Mouse (Mus musculus) common myeloid progenitor, adult 5-6 weeks (primary cell): ENCODE measurements at regions not wholly inside any gene's neighbourhood (a gene's known extent, or its start where the extent isn't known, plus 50 kb on each side); places are given as distances from the start of the nearest gene placed in this dataset.

Experiments used
- ATAC-seq: replicated peaks from 2 replicates; pipeline ENCODE4 v1.8.0; 2016; ENCODE audit warnings: low read depth, mild to moderate bottlenecking, moderate TSS enrichment, inconsistent platforms; ENCODE audit not compliant: poor library complexity, severe bottlenecking

DNA sequence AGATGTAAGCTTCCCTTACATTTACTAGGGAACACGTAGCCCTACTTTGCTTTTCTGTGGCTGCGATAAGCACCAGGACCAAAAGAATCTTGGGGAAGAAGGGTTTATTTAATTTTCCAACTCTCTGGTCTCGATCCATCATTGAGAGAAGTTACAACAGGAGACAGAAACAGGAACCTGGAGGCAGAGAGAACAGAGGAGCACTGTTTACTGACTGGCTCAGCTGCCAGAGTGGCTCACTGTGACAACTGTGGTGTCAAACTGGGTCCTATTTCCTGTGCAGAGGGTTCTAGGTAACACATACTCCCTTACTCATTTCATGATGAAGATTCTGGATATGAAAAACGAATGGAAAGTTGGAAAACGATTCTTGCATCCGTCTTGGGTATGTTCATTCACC, 125.7 kb upstream of the Meis1 start:
- ATAC-seq: no peak

DNA sequence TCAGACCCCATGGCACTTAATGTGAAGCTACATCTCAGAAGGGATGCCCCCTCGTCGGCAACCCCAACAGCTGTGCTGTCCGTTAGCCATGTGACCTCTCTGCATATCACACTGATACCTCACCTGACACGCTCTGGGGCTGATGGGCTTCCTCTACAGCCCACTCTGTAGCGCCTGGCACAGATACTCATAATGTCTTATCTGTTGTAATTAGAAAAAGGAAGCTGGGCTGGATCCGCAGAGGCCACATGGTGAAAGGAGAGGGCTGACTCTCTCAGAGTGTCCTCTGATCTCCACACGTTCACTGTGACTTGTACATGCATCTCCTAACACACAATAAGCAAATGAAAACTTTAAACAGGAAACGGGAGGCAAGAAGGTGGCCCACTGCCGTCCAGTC, 126.5 kb upstream of the Meis1 start:
- ATAC-seq: peak; percentile 47; the same call in 1 of the 2 replicates

DNA sequence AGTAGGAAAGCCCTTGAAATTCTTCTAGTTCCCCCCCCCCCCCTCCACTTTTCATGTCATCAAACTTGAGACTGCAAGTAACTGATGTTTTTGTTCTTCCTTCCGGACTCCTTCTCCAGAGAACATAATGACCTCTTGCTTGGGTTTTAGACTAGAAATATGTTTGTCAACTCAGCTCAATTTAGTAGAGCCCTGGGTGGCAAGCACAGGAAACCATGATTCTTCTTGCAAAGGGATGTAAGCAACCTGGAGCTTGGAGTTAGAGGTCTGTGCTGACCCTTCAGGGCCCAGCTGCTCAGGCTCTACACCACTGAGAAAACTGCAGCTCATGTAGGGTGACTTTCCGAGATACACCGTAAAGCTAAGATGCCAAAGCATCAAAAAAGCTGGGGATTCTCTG, 127.2 kb upstream of the Meis1 start:
- ATAC-seq: no peak

DNA sequence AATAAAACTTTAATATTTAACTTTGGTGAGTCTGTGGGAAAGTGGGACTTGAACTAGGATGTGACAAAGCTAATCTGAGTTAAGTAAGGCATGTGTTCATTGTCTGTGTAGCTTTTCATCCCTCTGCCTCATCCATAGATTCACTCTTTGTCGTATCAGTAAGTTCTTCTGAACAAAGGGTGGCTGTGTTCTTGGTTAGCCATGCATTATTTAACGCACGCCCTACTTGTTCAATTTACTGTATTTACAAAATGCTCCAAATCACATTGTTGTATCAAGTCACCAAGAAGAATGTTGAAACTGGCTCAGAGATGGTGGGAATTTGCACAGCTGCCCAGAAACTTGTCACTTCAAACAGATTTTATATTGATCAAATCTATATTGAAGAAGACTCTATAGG, 132.2 kb upstream of the Meis1 start:
- ATAC-seq: no peak

DNA sequence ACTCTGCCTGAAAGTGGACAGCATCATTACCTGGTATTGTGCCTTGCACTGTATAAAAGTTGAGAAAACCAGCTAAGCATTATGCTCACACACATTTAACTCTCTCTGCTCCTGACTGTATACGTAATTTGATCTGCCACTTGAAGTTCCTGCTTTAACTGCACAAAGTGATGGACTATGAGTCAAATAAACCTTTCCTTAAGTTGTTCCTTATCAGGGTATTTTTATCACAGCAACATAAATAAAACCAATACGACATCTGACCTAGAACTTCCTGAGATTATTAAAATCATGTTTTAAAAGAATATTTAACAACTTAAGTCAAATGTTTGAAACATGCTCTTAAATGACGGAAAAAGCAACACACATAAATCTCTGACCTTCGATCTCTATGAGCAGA, 134.9 kb upstream of the Meis1 start:
- no peak for ATAC-seq

DNA sequence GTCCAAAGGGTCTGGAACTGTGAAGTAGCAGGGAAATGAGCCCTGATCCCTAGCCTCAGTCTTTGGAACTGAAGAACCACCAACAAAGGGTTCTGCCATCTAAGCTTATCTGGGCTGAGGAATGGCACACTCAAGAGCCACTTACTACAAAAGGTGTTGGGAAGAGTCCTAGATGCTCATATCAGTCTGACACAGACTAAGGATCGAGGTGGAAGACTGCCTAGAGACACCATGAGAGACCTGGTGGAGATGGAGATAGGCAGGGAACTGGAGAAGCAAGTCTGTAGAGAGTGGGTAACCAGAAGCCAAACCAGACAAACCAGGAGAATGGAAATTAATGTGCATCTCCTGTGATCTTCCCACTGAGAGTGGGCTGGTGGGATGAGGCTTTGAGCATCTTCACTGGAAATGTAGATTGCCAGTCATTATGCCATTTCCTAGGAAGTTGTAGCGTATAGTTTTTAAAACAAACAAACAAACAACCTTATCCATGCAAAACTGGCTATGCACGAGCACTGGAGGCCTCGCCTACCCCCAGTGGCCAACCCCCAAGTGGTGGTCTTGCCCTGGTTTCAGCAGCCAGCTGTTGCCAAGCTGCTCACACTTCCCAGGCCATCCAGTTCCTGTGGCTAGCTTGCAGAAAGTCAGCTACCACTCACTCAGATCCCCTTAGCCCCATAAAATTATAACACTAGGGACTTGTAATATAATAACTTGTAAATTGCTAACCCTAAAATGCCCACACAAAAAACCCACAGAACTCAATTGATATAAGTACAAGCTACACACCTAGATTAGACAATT, 136.2 kb upstream of the Meis1 start:
- ATAC-seq: peak; percentile 28; the same call in 1 of the 2 replicates

DNA sequence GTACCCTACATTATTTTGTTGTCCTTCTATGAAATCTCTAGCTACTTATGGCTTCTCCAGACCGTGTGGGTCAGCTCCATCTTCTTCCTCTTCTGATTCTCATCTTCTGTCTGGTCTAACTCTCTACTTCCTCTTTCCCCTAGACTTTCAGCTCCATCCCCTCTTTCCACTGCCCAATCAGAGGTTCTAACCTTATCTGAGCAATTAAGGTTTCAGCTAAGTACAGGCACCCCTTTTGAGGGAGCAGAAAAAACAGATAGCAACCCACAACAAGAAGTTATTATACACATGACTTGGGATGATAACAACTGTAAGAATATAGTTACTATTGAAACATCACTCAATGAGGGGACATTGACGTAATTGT, 136.8 kb upstream of the Meis1 start:
- peak; percentile 97 for ATAC-seq

DNA sequence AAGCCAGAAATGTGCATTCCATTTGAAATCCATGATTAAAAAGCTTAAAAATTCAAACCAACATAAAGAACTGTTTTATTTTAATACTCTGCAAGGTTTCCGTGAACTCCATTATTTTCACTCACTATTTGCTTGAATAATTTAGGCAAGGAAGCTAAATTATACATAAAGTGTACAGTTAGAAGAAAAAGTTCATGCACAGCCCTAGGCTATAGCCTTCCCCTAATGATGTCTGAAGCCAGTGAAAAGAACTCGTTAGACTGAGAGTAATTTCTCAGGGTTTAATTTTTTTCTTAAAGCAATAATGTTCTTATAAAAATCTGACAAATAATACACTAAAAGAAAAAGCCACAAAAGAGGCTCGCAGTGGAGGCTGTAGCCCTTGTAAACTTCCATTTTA, 141.4 kb upstream of the Meis1 start:
- ATAC-seq: no peak

DNA sequence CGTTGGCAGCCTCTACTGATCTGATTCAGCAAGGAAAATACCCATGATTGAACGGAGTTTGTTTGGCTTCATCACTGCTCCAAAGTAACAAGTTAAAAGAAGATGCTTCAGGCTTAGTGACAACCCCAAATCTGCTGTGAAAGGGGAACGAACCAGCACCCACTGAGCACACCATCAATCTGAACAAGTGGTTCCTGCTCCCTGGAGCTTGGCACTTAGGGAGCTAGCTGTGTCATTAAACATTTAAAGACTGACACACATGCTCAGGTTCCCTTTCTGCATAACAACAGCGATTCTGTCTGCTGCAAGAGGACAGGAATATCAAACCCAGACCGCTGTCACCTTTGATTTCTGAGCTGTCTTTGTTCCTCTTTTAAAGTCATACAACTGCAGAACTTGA, 141.9 kb upstream of the Meis1 start:
- ATAC-seq: no peak

DNA sequence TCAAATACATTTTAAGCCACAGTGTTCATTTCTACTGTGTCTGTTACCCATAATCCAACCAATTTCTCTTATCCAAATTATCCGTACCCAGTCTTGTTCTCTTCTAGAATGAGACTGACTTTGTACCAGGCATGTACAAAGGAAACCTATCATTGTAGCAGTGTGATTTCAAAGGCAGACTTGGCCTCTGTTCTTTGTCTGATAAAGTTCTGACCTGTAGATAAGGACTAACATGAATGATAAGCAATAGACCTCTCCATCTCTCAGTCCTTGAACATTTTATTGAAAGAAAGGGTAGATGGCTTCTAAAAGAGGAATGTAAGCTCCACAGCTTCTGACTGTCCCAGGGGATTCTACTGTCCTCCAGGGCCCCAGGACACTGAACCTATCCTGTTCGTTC, 152.2 kb upstream of the Meis1 start:
- ATAC-seq: no peak

DNA sequence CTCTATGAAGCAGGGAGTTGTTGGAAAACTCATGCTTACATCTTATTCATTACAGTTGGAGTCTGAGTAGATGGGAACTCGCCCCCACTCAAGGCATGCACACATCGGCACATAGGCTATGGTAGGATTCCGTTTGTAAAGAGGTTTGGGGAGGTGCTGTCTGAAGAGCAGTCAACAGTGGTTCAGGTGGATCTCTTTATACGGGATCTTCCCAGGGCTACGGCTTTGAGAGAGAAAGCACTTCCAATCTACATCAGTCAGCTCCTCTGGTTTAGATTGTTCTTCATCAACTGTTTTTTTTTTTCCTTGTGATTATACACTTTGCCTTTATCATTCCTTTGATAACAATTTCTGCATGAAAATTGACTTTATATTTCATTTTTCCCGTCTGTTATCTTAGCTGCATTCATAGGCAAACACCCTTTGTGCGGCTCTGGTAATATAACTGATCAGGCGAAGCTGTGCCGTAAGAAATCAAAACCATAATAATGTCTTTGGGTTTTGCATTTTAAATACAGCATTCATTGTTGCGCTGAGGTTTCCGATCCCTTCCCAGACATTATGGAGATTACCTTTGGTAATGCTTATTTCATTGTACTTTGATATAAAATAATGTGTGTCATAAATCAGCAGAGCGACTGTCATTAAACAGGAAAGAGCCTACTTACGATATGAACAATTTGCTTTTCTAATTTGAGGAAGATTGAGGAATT, 155.7 kb upstream of the Meis1 start:
- no peak for ATAC-seq

DNA sequence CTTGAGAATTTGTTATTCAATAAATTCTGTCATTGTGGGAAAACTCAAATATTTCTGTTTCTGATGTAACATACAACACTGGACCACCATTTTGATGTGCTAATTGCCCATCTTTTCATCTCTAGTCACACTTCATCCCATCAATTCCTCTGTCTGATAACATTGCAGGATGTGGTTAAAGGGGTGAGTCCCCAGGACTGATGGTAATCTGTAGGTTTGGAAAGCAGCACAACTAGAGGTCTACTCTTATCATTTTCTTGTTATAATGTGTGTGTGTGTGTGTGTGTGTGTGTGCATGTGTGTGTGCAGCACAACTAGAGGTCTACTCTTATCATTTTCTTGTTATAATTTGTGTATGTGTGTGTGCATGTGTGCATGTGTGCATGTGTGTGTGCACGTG, 160.5 kb upstream of the Meis1 start:
- no peak for ATAC-seq

DNA sequence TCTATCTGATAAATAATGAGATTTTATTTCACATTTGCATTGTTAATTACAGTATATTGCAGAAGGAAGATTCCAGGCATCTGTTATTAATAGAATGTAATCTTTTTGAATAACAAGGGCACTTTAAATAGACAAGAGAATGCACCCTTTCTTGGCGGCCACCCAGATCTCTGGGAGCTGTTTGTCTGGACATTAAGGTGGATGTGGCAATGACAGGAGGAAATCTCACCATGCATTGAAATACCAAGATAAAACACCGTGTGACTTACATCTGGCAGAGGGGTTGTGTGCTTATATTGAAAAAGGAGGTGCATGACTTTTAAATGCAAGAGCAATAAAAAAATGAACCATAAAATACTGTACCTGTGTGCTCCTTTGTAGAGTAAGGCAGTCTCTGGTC, 171.0 kb upstream of the Meis1 start:
- no peak for ATAC-seq

DNA sequence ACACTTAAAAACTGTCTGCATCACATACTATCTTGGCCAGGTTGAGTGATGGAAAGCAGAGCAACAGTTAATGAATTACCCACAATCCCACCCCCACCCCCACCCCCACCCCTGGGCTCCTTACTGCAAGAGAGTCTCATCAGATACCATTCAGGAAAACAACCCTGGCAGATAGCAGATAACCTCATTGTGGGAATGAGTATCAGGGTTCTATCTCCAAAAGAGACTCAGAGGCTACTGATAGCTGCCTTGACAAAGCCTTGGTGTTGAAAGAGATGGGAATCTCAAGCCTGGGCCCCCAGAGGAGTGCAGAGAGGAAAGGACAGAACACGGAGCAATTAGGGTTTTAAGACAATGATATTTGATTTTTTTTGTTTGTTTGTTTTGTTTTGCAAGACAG, 175.7 kb upstream of the Meis1 start:
- no peak for ATAC-seq

DNA sequence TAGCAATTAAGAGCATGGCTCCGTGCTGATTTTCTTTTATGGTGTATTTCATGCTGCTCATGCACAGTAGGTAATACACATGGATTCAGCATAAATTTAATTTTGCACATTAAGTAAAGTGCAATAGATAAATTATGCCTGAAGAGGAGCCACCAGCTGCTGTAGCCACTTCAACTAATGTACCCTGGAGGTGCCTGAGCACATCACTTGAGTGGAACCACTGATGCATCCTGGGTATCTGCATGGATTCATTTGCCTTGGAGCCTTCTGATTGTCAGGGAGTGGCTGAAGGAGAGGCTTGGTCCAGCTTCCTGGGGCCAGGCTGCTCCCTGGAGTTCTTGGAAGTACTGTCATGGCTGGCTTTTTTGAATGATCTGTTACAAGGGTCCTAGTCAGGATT, 179.0 kb upstream of the Meis1 start:
- ATAC-seq: no peak

DNA sequence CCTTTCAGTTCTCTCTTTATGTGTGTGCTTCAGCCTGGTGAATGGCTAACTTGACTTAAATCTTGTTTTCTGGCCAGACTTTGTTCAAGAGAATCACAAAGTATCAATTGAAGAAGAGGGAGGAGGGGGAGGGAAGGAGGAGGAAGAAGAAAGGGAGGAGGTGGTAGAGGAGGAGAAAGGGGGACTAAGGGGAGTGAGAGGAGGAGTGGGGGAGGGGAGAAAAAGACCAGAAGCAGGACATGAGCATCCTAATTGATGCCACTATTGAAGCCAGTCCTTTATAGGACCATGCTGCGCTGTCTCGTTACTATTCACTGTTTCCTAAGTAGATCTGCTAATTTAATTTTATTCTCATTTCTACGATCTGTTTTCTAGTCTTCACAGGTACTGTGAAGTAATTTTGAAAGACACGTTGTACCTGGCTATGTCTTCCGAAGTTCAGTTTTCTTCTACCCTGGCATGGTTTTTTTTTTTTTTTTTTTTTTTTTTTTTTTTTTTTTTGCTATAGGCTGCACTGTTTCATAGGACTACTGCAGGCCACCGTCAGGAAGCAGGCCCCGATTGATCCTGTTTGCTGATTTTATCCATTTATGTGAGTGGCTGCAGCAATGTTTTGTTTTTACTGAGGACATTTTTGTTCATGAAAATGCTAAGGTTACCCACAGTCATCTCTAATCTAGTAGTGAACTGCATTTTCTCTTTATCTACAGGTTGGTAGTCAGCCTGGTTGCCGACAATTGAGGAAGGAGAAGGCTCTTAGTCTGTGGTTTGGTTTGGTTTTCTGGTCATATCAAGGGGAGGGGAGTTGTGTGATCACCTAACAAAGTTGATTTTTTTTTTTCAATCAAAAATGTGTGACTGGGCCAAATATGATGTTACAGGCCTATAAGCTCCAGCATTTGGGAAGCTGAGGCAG, 184.1 kb upstream of the Meis1 start:
- ATAC-seq: peak; percentile 69

DNA sequence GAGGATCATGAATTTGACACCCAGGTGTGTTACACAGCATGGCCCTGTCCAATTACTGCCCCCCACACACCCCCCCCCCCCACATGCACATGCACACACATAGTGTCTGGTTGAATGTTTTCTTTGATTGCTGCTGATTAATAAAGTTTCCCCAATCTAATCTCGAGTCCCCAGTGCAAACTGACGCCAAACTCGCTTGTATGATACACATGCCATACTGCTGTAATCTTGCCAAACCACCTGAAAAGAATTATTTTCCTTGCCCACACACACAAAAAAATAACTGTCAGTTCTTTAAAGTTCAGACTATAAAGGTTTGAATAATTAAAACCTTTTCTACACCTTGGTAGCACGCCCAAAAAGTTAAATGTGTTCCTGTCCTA, 184.7 kb upstream of the Meis1 start:
- peak; percentile 54; the same call in 1 of the 2 replicates for ATAC-seq

DNA sequence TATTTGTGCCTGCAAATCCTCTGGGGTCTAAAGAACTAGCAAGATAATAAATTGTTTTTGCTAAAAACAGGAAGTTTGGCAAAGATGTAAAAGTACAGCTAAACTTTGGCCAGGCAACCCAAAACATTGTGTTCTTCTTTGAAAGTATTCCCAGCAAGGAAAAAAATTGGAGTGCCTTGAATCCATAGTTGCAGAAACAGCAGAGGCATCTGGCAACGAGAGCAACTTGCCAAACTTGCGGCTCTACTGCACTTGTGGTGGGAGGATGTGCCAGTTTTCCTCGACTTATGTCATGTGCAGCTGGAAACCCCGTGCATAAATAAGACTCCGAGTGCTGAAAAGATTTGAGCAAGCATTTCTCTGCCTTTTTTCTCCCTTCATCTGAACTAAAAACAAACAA, 185.2 kb upstream of the Meis1 start:
- ATAC-seq: 0 out of 2 replicates have a peak, but pooled peaks have one; percentile 3

DNA sequence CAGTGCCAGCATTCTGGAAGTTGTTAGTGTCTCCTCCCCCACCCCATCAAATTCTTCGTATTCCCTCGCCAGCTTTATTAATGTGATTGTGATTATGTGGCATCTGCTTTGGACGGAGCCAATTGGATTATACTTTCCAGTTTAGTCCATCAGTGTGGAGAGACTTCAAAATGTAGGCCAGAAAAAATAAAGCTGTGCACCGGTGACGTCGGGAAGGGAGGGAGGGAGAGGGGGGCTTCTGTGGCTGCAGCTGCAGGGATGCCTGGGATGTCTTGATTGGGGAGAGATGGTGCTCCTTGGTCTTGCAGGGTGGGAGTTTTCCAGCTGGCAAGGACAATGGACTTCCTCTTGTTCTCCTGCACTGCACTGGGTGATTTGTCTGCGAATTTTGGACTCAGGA, 185.7 kb upstream of the Meis1 start:
- ATAC-seq: no peak

DNA sequence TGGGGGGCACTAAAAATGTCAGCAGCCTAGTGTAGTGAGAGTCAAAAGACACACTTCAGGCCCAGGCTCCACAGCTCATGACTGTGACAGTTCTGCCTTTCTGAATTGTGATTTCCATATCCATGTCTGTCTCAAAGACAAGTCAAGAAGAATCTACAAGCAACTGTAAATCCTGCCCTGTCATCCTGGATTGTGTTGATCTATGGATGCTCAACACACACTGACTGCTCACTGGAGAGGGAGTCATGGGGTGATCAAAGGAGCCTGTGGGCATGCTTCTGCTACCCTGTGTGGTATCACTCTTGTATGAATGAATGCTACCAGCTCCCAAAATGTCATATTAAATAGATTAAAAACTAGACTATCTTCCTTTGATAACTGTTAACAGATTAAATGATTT, 186.4 kb upstream of the Meis1 start:
- no peak for ATAC-seq

DNA sequence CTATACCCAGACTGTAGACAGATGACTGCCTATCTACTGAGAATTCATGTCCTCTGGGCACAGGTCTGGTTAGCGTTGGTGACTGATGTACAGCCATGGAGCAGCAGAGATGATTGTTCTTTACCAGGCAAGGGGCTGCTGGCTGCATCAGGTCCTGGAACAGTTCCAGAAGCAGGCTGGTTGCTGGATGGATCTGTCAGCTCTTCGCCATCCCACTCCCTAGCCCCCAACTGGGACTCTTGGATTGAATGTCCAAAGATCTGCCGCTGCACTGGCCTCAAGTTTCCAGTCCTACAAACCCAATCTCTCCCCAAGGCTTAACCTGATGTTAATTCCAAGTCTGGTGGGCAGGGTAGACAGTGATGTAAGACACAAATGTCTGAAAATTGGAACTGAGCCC, 200.7 kb upstream of the Meis1 start:
- ATAC-seq: no peak
